Mouse (Mus musculus): ENCODE measurements around the gene Pagr1b.

The Pagr1b gene

GRCm38 (mm10) chr7:127019306-127019960 lies 3.1 kb upstream of the Pagr1b start:
- DNase-seq, result peak; percentile 41

- DNase-seq, result peak; percentile 45
Observed at GRCm38 (mm10) chr7:127018416-127019305, 2.4 kb upstream of the Pagr1b start.

GRCm38 (mm10) chr7:127017950-127018345 lies 1.7 kb upstream of the Pagr1b start:
- DNase-seq, result no peak

- peak; percentile 97 for DNase-seq
Observed at GRCm38 (mm10) chr7:127016971-127017949, 976 bp upstream of the Pagr1b start, which contains the start of gene Pagr1a. TSS of gene Pagr1a (minus strand) at chr7:127017352.

- DNase-seq, result no peak
Observed at GRCm38 (mm10) chr7:127016486-127016938, 228 bp upstream of the Pagr1b start.

GRCm38 (mm10) chr7:127016081-127016480 lies 203 bp downstream of the Pagr1b start:
- peak; percentile 69 for DNase-seq

- DNase-seq, result no peak
Observed at GRCm38 (mm10) chr7:127014993-127015392, 1.3 kb downstream of the Pagr1b start.

- DNase-seq, result peak; percentile 63
Observed at GRCm38 (mm10) chr7:127014320-127014719, 2.0 kb downstream of the Pagr1b start, which contains the start of gene Mvp. TSS of gene Mvp (minus strand) at chr7:127014621.

- DNase-seq, result no peak
Observed at GRCm38 (mm10) chr7:127013385-127013784, 2.9 kb downstream of the Pagr1b start.

GRCm38 (mm10) chr7:127012845-127013244 lies 3.4 kb downstream of the Pagr1b start:
- no peak for DNase-seq

GRCm38 (mm10) chr7:127012374-127012773 lies 3.9 kb downstream of the Pagr1b start:
- no peak for DNase-seq

- no peak for DNase-seq
Observed at GRCm38 (mm10) chr7:127011717-127012116, 4.6 kb downstream of the Pagr1b start.

GRCm38 (mm10) chr7:127011051-127011450 lies 5.2 kb downstream of the Pagr1b start:
- no peak for DNase-seq

GRCm38 (mm10) chr7:127009307-127010085 lies 6.8 kb downstream of the Pagr1b start:
- DNase-seq, result peak; percentile 63

- DNase-seq, result peak; percentile 97
Observed at GRCm38 (mm10) chr7:127008239-127009019, 7.9 kb downstream of the Pagr1b start.

- DNase-seq, result no peak
Observed at GRCm38 (mm10) chr7:127007313-127008024, 8.8 kb downstream of the Pagr1b start.

- DNase-seq, result no peak
Observed at GRCm38 (mm10) chr7:127004122-127004875, 12.0 kb downstream of the Pagr1b start.

- DNase-seq, result no peak
Observed at GRCm38 (mm10) chr7:127003620-127004019, 12.7 kb downstream of the Pagr1b start.

- DNase-seq, result no peak
Observed at GRCm38 (mm10) chr7:126999568-126999967, 16.7 kb downstream of the Pagr1b start.
